Mouse (Mus musculus) urinary bladder, postnatal 10 days (tissue): Measurements from ENCODE around the gene Mt3.

ENCODE experiments used
- DNase-seq: peaks from one replicate; pipeline ENCODE4 v3.0.0; 2022; ENCODE audit warnings: low spot score

The Mt3 gene

GRCm38 (mm10) chr8:94185791-94186190 is 33.4 kb downstream of the Mt3 start:
- DNase-seq, result no peak

- peak; percentile 56 for DNase-seq
These were observed 34.1 kb downstream of the Mt3 start for GRCm38 (mm10) chr8:94186542-94186941.

- no peak for DNase-seq
These were observed 35.0 kb downstream of the Mt3 start for GRCm38 (mm10) chr8:94187290-94188002.

- no peak for DNase-seq
These were observed 37.0 kb downstream of the Mt3 start for GRCm38 (mm10) chr8:94189275-94190031.

- no peak for DNase-seq
These were observed 38.8 kb downstream of the Mt3 start for GRCm38 (mm10) chr8:94191101-94191691.

- no peak for DNase-seq
These were observed 40.5 kb downstream of the Mt3 start for GRCm38 (mm10) chr8:94192926-94193325.

- DNase-seq, result no peak
These were observed 42.3 kb downstream of the Mt3 start for GRCm38 (mm10) chr8:94194591-94195223.

- no peak for DNase-seq
These were observed 46.9 kb downstream of the Mt3 start for GRCm38 (mm10) chr8:94199202-94199869.
